Mouse (Mus musculus) liver, adult (tissue): ENCODE measurements around the gene 1700007K13Rik.

Experiments used
- GATA4 ChIP-seq: IDR thresholded peaks from 2 replicates; pipeline ENCODE4 v1.6.1; 2014; ENCODE audit warnings: mild to moderate bottlenecking, low read length; ENCODE audit not compliant: insufficient replicate concordance

The 1700007K13Rik gene

GRCm38 (mm10) chr2:28440842-28441241 lies 25.3 kb downstream of the 1700007K13Rik start:
- no peak for TF ChIP-seq GATA4

- TF ChIP-seq GATA4, result no peak
These were observed 30.7 kb downstream of the 1700007K13Rik start for GRCm38 (mm10) chr2:28435401-28435800.

- no peak for TF ChIP-seq GATA4
These were observed 32.6 kb downstream of the 1700007K13Rik start for GRCm38 (mm10) chr2:28433512-28433911.

GRCm38 (mm10) chr2:28432811-28433210 lies 33.3 kb downstream of the 1700007K13Rik start:
- TF ChIP-seq GATA4, result no peak

GRCm38 (mm10) chr2:28430846-28431245 lies 35.3 kb downstream of the 1700007K13Rik start:
- TF ChIP-seq GATA4, result no peak

GRCm38 (mm10) chr2:28427226-28427625 lies 38.9 kb downstream of the 1700007K13Rik start:
- no peak for TF ChIP-seq GATA4

GRCm38 (mm10) chr2:28423167-28423566 lies 43.0 kb downstream of the 1700007K13Rik start:
- no peak for TF ChIP-seq GATA4

- TF ChIP-seq GATA4, result no peak
These were observed 46.2 kb downstream of the 1700007K13Rik start for GRCm38 (mm10) chr2:28419898-28420297.

GRCm38 (mm10) chr2:28418034-28418433 lies 48.1 kb downstream of the 1700007K13Rik start:
- TF ChIP-seq GATA4, result no peak

- TF ChIP-seq GATA4, result no peak
These were observed 49.6 kb downstream of the 1700007K13Rik start for GRCm38 (mm10) chr2:28416511-28416910.

GRCm38 (mm10) chr2:28415387-28416024 lies 50.6 kb downstream of the 1700007K13Rik start:
- TF ChIP-seq GATA4, result peak; percentile 98

- no peak for TF ChIP-seq GATA4
These were observed 51.4 kb downstream of the 1700007K13Rik start for GRCm38 (mm10) chr2:28414757-28415137.

- TF ChIP-seq GATA4, result no peak
These were observed 51.9 kb downstream of the 1700007K13Rik start for GRCm38 (mm10) chr2:28414116-28414756.

GRCm38 (mm10) chr2:28412936-28413335 lies 53.2 kb downstream of the 1700007K13Rik start:
- no peak for TF ChIP-seq GATA4
